Mouse (Mus musculus): Measurements from ENCODE around the gene Orc2.

Gene Orc2

DNA sequence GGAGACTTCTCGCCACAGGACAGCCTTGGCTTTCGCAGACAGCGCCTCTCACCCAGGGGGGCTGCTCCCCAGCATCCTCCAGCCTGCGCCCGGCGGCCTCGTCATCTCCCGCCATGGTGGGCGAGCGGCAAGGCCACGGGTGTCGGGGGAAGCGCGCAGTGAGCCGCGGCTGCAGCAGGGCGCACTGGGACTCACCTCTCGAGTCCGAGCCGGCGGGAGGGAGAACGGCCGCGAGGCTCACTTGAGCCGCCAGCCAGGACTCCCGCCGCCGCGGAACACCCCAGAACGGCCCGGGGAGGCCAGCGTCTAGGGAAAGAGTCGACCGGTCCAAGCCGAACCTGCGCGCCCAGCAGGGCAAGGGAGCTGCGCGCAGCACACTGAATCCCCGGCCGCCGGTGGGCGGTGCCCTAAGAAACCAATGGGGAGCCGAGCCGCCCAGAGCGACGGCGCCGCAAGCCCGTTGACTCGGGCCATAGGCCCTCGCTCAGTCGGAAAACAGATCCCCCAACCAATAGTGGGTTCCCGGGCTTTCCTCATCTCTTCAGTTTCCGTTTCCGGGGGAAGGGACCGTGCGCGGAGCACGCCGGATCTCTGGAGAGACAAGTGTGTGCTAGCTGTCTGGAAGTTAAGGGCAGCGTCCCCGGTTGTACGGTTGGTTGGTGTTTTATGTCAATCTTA, at the start of gene Orc2:
Gene Orc2 (minus strand): TSS at position 533 of the 678 bp plus-strand sequence.
- DNase-seq (ENCODE audit: low spot score) = peak; percentile 93

DNA sequence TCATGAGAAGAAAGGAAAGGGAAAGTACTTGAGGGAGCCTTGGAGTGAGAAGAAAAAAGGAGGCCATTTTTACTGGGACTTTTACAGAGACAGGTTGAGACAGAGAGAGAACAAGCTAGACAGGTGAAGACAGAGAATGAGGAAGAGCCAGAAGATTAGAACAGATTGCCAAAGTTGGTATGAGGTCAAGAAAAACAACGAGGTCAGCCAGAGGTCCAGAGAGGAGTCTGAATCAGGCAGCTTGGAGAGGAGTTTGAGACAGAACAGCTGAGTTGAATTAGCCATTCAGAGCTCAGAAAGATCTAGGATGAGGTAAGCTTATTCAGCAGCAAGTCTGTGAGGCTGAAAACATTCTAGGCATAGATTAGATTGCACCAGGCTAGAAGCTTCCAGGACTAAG, 36.5 kb upstream of the Orc2 start:
- DNase-seq (ENCODE audit: low spot score) = no peak

- no peak for DNase-seq (ENCODE audit: low spot score)
Observed at GRCm38 (mm10) chr1:58507249-58507648, 2.3 kb upstream of the Orc2 start.

DNA sequence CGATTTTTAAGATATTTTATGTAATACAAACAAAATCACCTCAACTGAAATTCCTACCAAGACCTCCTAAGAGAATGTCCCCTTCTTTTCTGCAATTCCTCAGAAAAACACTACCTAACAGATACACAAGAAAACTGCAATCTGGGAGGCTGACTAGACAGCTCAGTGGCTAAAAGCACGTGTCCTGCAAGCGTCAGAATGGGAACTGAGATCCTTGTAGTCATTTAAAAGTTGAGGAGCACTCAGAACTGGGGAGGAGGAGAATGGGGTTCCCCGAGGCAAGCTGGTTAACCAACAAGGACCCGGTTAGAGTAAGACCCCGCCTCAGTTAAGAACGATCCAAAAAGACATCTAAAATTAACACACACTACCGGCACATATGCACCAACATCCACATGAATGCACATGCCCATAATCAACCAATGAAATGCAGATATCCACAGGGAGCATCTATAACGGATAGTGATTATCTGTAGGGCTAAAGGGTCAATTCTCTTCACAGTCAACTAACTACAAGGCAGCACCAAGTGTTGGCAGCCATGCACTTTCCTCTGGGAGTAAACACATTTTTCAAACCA, 1.0 kb downstream of the Orc2 start:
- DNase-seq (ENCODE audit: low spot score) = no peak

DNA sequence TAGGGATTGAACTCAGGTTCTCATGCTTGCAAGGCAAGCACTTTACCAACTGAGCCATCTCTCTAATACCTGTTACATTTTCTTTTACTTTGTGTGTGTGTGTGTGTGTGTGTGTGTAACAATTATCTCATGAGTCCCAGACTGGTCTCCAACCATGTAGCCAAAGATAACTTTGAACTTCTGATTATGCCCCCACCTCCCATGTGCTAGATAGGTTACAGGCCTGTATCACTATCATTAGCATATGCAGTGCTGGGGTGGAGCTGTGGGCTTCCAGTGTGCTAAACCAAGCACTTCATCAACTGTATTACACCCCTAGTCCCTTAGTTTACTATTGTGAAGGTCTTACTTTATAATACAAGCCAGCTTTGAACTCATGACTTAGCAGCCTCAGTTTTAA, 1.8 kb downstream of the Orc2 start:
- no peak for DNase-seq (ENCODE audit: low spot score)

DNA sequence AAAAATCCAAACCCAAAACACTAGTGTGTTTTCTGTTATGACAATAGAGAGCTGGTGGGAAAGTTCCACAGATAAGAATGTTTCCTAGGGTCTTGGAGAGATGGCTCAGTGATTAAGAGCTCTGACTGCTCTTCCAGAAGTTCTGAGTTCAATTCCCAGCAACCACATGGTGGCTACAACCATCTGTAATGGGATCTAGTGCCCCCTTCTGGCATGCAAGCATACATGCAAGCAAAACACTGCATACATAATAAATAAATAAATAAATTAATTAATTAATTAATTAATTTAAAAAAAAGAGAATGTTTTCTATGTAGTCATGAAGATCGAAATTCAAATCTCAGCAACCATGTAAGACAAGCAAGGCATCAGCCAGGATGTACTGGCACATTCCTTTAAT, 6.2 kb downstream of the Orc2 start:
- no peak for DNase-seq (ENCODE audit: low spot score)

DNA sequence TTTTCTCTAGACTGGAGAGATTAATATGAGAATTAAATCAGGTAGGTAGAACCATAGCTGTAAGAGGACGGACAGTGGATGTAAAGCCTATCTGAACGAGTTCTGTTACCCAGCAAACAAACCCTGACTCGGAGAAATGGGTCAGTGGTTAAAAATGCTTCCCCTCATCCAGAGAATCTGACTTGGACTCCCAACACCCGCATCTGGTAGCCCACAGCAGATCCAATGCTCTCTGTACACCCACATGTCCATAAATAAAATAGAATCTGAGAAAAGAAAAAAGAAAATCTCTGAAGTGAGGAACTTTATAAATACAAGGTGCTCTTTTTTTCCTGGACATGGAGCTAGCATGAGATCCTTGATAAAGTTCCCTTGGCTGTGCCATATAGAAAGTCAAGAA, 7.2 kb downstream of the Orc2 start:
- no peak for DNase-seq (ENCODE audit: low spot score)

- no peak for DNase-seq (ENCODE audit: low spot score)
Observed at GRCm38 (mm10) chr1:58495603-58496002, 9.3 kb downstream of the Orc2 start.

DNA sequence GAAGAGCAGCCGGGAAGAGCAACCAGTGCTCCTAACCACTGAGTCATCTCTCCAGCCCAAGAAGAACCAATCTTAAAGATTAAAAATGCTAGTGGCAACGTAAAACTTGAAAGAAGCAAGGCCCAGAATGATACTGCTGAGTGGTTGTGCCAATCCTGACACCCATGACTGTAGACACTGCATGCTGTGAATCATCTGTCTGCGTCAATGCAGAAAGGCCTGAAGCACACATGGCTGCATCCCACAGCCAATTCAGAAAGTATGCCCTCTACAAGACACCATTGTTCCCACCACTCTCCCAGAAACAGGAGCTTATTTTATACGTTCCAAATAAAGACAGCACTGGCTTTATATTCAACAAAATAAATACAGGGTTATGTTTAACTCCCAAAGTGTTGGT, 22.3 kb downstream of the Orc2 start:
- DNase-seq (ENCODE audit: low spot score) = no peak

DNA sequence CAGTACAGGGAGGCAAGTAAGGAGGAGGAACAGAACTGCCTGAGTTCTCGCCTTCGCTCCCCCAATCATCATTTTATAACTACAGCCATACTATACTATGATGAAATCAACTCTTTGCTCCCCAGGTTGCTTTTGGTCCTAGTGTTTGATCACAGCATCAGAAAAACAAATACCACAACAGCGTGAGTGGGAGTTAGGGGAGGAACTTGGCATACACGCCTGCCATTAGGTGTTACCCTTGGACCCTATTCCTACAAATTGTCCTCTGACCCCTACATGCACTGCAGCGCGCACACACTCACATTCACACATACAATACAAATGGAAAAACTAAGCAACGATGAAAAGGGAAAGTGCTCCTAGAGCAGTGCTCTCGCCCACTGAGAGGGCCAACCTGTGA, 29.2 kb downstream of the Orc2 start:
- DNase-seq (ENCODE audit: low spot score) = no peak

- DNase-seq (ENCODE audit: low spot score) = no peak
Observed at GRCm38 (mm10) chr1:58465561-58465960, 39.3 kb downstream of the Orc2 start.

- no peak for DNase-seq (ENCODE audit: low spot score)
Observed at GRCm38 (mm10) chr1:58465042-58465441, 39.9 kb downstream of the Orc2 start.

- DNase-seq (ENCODE audit: low spot score) = no peak
Observed at GRCm38 (mm10) chr1:58463935-58464334, 41.0 kb downstream of the Orc2 start.

DNA sequence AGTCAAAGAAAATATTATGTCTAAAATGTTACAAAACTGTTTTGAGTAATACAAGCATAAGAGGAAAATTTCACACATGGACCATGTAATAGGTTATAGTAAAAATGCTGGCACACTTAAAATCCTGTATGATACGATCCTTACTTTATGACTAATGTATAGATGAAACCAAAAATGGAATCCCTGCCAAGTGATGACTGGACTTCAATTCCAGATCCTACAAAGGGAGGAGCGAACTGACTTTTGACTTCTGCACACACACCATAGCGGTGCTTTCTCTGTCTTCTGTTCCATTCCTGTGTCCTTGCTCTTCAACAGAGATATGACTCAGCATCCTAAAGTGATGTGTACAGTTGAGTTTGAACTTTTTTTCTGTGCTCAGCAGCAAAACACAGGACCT, 44.3 kb downstream of the Orc2 start:
- no peak for DNase-seq (ENCODE audit: low spot score)

DNA sequence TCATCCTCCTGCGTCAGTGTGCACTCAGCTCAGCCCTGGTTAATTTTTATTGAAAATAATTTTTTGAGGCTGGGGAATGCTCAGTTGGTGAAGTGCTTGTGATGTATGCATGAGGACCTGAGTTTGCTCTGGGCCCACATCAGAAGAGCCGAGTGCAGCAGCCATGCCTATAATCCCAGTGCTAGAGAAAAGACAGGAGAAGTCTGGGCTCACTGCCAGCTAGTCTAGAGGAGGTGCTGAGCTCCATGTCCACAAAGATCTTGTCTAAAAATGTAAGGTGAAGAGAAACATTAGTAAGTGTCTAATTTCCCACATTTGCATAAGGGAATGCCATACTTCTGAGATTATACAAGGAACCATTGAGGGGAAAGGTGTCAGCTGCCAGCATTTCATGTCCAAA, 46.0 kb downstream of the Orc2 start:
- DNase-seq (ENCODE audit: low spot score) = no peak

DNA sequence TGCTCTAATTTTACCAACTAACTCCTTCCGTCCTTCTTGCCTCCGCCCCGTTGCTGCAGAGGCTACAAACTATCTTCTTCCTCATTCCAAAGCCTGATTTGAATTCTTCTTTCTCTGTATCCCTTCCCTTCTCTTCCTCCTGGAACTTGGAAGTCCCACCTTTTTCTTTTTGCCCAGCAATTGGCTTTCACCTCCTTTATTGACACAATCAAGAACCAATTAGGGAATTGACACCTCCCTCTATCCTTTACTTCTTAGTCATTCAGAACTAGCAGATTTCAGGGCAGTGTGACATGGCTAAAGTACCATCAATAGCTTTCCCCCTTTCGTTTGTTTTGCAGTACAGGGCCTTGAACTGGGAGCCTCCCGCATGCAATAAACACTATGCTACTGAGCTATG, 46.7 kb downstream of the Orc2 start:
- DNase-seq (ENCODE audit: low spot score) = no peak

GRCm38 (mm10) chr1:58454316-58454715, 50.6 kb downstream of the Orc2 start:
- DNase-seq (ENCODE audit: low spot score) = no peak

GRCm38 (mm10) chr1:58448396-58448795, 56.5 kb downstream of the Orc2 start:
- no peak for DNase-seq (ENCODE audit: low spot score)

GRCm38 (mm10) chr1:58447766-58448165, 57.1 kb downstream of the Orc2 start:
- DNase-seq (ENCODE audit: low spot score) = no peak

- DNase-seq (ENCODE audit: low spot score) = no peak
Observed at GRCm38 (mm10) chr1:58445861-58446260, 59.0 kb downstream of the Orc2 start.

DNA sequence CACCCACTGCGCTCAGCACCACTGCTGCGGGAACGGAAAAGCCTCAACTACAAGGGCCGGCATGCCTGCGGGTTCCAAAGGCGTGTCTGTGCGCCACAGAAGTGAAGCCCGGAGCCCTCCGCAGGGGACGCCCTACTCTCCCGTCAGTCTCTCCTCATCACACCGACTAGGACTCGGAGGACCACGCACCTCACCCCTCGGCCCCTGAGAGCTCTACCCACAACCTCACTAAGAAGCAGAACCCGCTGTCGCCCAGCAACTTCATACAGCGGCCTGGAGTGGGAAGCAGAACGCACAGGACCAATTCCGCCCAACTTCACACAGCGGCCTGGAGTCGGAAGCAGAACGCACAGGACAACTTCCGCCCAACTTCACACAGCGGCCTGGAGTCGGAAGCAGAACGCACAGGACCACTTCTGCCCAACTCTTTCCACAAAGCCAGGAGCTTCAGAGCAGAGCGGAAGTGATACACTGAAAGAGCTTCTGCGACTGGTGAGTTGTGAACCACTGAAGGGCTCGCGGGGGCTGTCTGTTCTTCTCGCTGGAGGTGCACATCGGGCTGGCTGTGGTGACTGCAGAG, 59.7 kb downstream of the Orc2 start, which contains the start of the genes Nif3l1 and Ppil3:
Gene Nif3l1 (plus strand): TSS at position 9 of the 580 bp plus-strand sequence.
Gene Ppil3 (minus strand): TSS at position 344 of the 580 bp plus-strand sequence.
- DNase-seq (ENCODE audit: low spot score) = peak; percentile 92

- DNase-seq (ENCODE audit: low spot score) = no peak
Observed at GRCm38 (mm10) chr1:58444691-58445090, 60.2 kb downstream of the Orc2 start.

DNA sequence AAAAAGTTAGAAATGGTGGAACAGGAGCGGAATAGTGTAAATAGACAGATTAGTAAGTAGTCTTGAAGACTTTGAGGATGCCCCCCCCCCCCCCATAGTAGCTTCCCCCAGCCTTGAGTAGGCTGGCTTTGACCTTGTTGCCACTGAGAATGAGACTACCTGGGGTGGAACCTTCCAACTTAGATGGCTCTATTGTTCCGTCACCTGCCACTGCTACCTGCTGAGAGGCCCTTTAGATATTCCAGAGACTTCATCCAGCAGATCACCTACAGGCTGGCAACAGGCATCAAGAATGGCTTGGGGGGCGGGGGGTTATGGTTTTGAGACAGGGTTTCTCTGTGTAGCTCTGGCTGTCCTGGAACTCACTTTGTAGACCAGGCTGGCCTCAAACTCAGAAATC, 80.4 kb downstream of the Orc2 start:
- no peak for DNase-seq (ENCODE audit: low spot score)
